Mouse (Mus musculus): ENCODE measurements at regions not wholly inside any gene's neighbourhood (a gene's known extent, or its start where the extent isn't known, plus 50 kb on each side); places are given as distances from the start of the nearest gene placed in this dataset.

- no peak overlapping the region for H3K9ac ChIP-seq (replicated peaks; ENCODE audit: low read depth)
- H3K4me3 ChIP-seq (ENCODE audit: low read depth, low read length): no peak overlapping the region
- no peaks in the 10 kb centered on the region for H3K36me3 ChIP-seq (ENCODE audit: insufficient read depth, low read length)
- H3K27ac ChIP-seq (ENCODE audit: low read length): no peak overlapping the region
- H3K4me1 ChIP-seq (ENCODE audit: insufficient read depth, low read depth, low read length): no peaks in the 10 kb centered on the region
- no peak overlapping the region for H3K4me2 ChIP-seq (replicated peaks; ENCODE audit: low read depth, low read length)
- no peaks in the 10 kb centered on the region for H3K9me3 ChIP-seq (ENCODE audit: low read length)
- TF ChIP-seq CTCF (IDR thresholded peaks at IDR 0.05) (no peak), EP300 (IDR thresholded peaks at IDR 0.05) (no peak)
- DNase-seq (ENCODE audit: low spot score): no peak
- H3K27me3 ChIP-seq (replicated peaks; ENCODE audit: insufficient read depth, low read length): no peaks in the 10 kb centered on the region
- ATAC-seq: no peak
These were observed 1088.8 kb upstream of the Tenm4 start for GRCm38 (mm10) chr7:95082248-95082647.

- ATAC-seq (no peak), DNase-seq (ENCODE audit: low spot score) (no peak)
- Histone ChIP-seq H3K4me1 (ENCODE audit: insufficient read depth, low read depth, low read length) (no peaks in the 10 kb centered on the region), H3K9me3 (ENCODE audit: low read length) (no peaks in the 10 kb centered on the region), H3K27ac (ENCODE audit: low read length) (no peak overlapping the region), H3K36me3 (ENCODE audit: insufficient read depth, low read length) (no peaks in the 10 kb centered on the region), H3K9ac (replicated peaks; ENCODE audit: low read depth) (no peak overlapping the region), H3K4me3 (ENCODE audit: low read depth, low read length) (no peak overlapping the region), H3K27me3 (replicated peaks; ENCODE audit: insufficient read depth, low read length) (no peaks in the 10 kb centered on the region), H3K4me2 (replicated peaks; ENCODE audit: low read depth, low read length) (no peak overlapping the region)
- TF ChIP-seq CTCF (IDR thresholded peaks at IDR 0.05) (no peak), EP300 (IDR thresholded peaks at IDR 0.05) (no peak)
- 65% methylated on average over 2 of the region's 2 CpGs for WGBS
These were observed 1086.7 kb upstream of the Tenm4 start for GRCm38 (mm10) chr7:95084328-95084727.

GRCm38 (mm10) chr7:95091360-95091759, 1079.7 kb upstream of the Tenm4 start:
- no peaks in the 10 kb centered on the region for H3K9me3 ChIP-seq (ENCODE audit: low read length)
- H3K27me3 ChIP-seq (replicated peaks; ENCODE audit: insufficient read depth, low read length): no peaks in the 10 kb centered on the region
- TF ChIP-seq EP300 (IDR thresholded peaks at IDR 0.05) (no peak), CTCF (IDR thresholded peaks at IDR 0.05) (peak; percentile 44)
- DNase-seq (ENCODE audit: low spot score) (no peak), ATAC-seq (no peak)
- H3K4me3 ChIP-seq (ENCODE audit: low read depth, low read length): no peak overlapping the region
- no peak overlapping the region for H3K4me2 ChIP-seq (replicated peaks; ENCODE audit: low read depth, low read length)
- H3K4me1 ChIP-seq (ENCODE audit: insufficient read depth, low read depth, low read length): no peaks in the 10 kb centered on the region
- no peak overlapping the region for H3K27ac ChIP-seq (ENCODE audit: low read length)
- no peaks in the 10 kb centered on the region for H3K36me3 ChIP-seq (ENCODE audit: insufficient read depth, low read length)
- no peak overlapping the region for H3K9ac ChIP-seq (replicated peaks; ENCODE audit: low read depth)

- Histone ChIP-seq H3K4me2 (replicated peaks; ENCODE audit: low read depth, low read length) (no peak overlapping the region), H3K27ac (ENCODE audit: low read length) (no peak overlapping the region), H3K36me3 (ENCODE audit: insufficient read depth, low read length) (no peaks in the 10 kb centered on the region), H3K4me3 (ENCODE audit: low read depth, low read length) (no peak overlapping the region), H3K9me3 (ENCODE audit: low read length) (no peaks in the 10 kb centered on the region), H3K9ac (replicated peaks; ENCODE audit: low read depth) (no peak overlapping the region), H3K4me1 (ENCODE audit: insufficient read depth, low read depth, low read length) (no peaks in the 10 kb centered on the region), H3K27me3 (replicated peaks; ENCODE audit: insufficient read depth, low read length) (no peaks in the 10 kb centered on the region)
- no peak for TF ChIP-seq EP300 (IDR thresholded peaks at IDR 0.05)
- no peak for TF ChIP-seq CTCF (IDR thresholded peaks at IDR 0.05)
- 71% methylated on average over 4 of the region's 4 CpGs for WGBS
- DNase-seq (ENCODE audit: low spot score) (no peak), ATAC-seq (no peak)
These were observed 1042.0 kb upstream of the Tenm4 start for GRCm38 (mm10) chr7:95129020-95129419.

- DNase-seq (ENCODE audit: low spot score) (no peak), ATAC-seq (no peak)
- H3K4me2 ChIP-seq (replicated peaks; ENCODE audit: low read depth, low read length): no peak overlapping the region
- WGBS: 42% methylated on average over 1 of the region's 1 CpGs
- H3K36me3 ChIP-seq (ENCODE audit: insufficient read depth, low read length): no peaks in the 10 kb centered on the region
- H3K27ac ChIP-seq (ENCODE audit: low read length): no peak overlapping the region
- no peaks in the 10 kb centered on the region for H3K9me3 ChIP-seq (ENCODE audit: low read length)
- no peak overlapping the region for H3K9ac ChIP-seq (replicated peaks; ENCODE audit: low read depth)
- no peaks in the 10 kb centered on the region for H3K27me3 ChIP-seq (replicated peaks; ENCODE audit: insufficient read depth, low read length)
- TF ChIP-seq CTCF (IDR thresholded peaks at IDR 0.05): no peak
- TF ChIP-seq EP300 (IDR thresholded peaks at IDR 0.05): no peak
- no peaks in the 10 kb centered on the region for H3K4me1 ChIP-seq (ENCODE audit: insufficient read depth, low read depth, low read length)
- no peak overlapping the region for H3K4me3 ChIP-seq (ENCODE audit: low read depth, low read length)
These were observed 1038.0 kb upstream of the Tenm4 start for GRCm38 (mm10) chr7:95133038-95133437.

- Histone ChIP-seq H3K27ac (ENCODE audit: low read length) (no peak overlapping the region), H3K9ac (replicated peaks; ENCODE audit: low read depth) (no peak overlapping the region), H3K4me3 (ENCODE audit: low read depth, low read length) (no peak overlapping the region), H3K4me2 (replicated peaks; ENCODE audit: low read depth, low read length) (no peak overlapping the region), H3K9me3 (ENCODE audit: low read length) (no peaks in the 10 kb centered on the region), H3K4me1 (ENCODE audit: insufficient read depth, low read depth, low read length) (no peaks in the 10 kb centered on the region), H3K36me3 (ENCODE audit: insufficient read depth, low read length) (no peaks in the 10 kb centered on the region), H3K27me3 (replicated peaks; ENCODE audit: insufficient read depth, low read length) (no peaks in the 10 kb centered on the region)
- no peak for DNase-seq (ENCODE audit: low spot score)
- TF ChIP-seq EP300 (IDR thresholded peaks at IDR 0.05): no peak
- TF ChIP-seq CTCF (IDR thresholded peaks at IDR 0.05): no peak
- WGBS: 32% methylated on average over 5 of the region's 5 CpGs
- no peak for ATAC-seq
These were observed 1036.9 kb upstream of the Tenm4 start for GRCm38 (mm10) chr7:95134062-95134625.

GRCm38 (mm10) chr7:95141778-95142177, 1029.3 kb upstream of the Tenm4 start:
- no peaks in the 10 kb centered on the region for H3K4me1 ChIP-seq (ENCODE audit: insufficient read depth, low read depth, low read length)
- DNase-seq (ENCODE audit: low spot score) (no peak), ATAC-seq (no peak)
- WGBS: 33% methylated on average over 1 of the region's 1 CpGs
- no peaks in the 10 kb centered on the region for H3K27me3 ChIP-seq (replicated peaks; ENCODE audit: insufficient read depth, low read length)
- H3K27ac ChIP-seq (ENCODE audit: low read length): no peak overlapping the region
- H3K9ac ChIP-seq (replicated peaks; ENCODE audit: low read depth): no peak overlapping the region
- TF ChIP-seq EP300 (IDR thresholded peaks at IDR 0.05): no peak
- no peak for TF ChIP-seq CTCF (IDR thresholded peaks at IDR 0.05)
- no peak overlapping the region for H3K4me2 ChIP-seq (replicated peaks; ENCODE audit: low read depth, low read length)
- no peaks in the 10 kb centered on the region for H3K36me3 ChIP-seq (ENCODE audit: insufficient read depth, low read length)
- H3K9me3 ChIP-seq (ENCODE audit: low read length): no peaks in the 10 kb centered on the region
- H3K4me3 ChIP-seq (ENCODE audit: low read depth, low read length): no peak overlapping the region

Measured in lung, postnatal 0 days (tissue).